Mouse (Mus musculus) kidney, embryonic 14.5 days (tissue): ENCODE measurements around the gene Laptm4a. TPM values are rescaled to one million over a fixed set of nuclear protein-coding genes. Genes with fewer than 3 reads are reported as not detected.

Experiments used
- ATAC-seq: fragments of 200-750 bp; cut with Nextera tagmentation; 2 replicates; pipeline ENCODE4 v1.8.0; 2017; ENCODE audit warnings: moderate number of reproducible peaks, mild to moderate bottlenecking, moderate TSS enrichment, moderate library complexity; ENCODE audit not compliant: low FRiP score, low TSS enrichment
- H3K27ac ChIP-seq: fragments of 300-500 bp; sonication (generic); 2 replicates; pipeline ENCODE4 v1.5.1; 2014; ENCODE audit warnings: low read depth, mild to moderate bottlenecking, low read length, moderate library complexity, mixed read lengths
- H3K27me3 ChIP-seq: fragments of 300-500 bp; sonication (generic); 2 replicates; pipeline ENCODE4 v1.6.1; 2014; ENCODE audit warnings: mild to moderate bottlenecking, low read length; ENCODE audit not compliant: control insufficient read depth, insufficient read depth
- H3K36me3 ChIP-seq: fragments of 300-500 bp; sonication (generic); 2 replicates; pipeline ENCODE4 v1.6.1; 2014; ENCODE audit warnings: low read length, mixed read lengths; ENCODE audit not compliant: control insufficient read depth, insufficient read depth
- H3K4me1 ChIP-seq: fragments of 300-500 bp; sonication (generic); 2 replicates; pipeline ENCODE4 v1.6.1; 2014; ENCODE audit warnings: low read length, mixed read lengths; ENCODE audit not compliant: control insufficient read depth, insufficient read depth
- H3K4me2 ChIP-seq: fragments of 300-500 bp; sonication (generic); replicated peaks from 2 replicates; pipeline ENCODE4 v1.6.1; 2014; ENCODE audit warnings: low read depth, mild to moderate bottlenecking, low read length
- H3K4me3 ChIP-seq: fragments of 300-500 bp; sonication (generic); 2 replicates; pipeline ENCODE4 v1.5.1; 2014; ENCODE audit warnings: mild to moderate bottlenecking, low read length
- H3K9ac ChIP-seq: fragments of 300-500 bp; sonication (generic); 2 replicates; pipeline ENCODE4 v1.6.1; 2014; ENCODE audit warnings: low read depth, mild to moderate bottlenecking, low read length, moderate library complexity
- H3K9me3 ChIP-seq: fragments of 300-500 bp; sonication (generic); 2 replicates; pipeline ENCODE4 v1.6.1; 2016; ENCODE audit warnings: low read length; ENCODE audit not compliant: control insufficient read depth
- WGBS: fragments of 180-500 bp; shearing (Covaris S2); extraction: QIAGEN DNeasy Blood & Tissue Kit; methylation state at CpG from one replicate; pipeline ENCODE4 v1.1.7; 2014; 5-methylcytosine and 5-hydroxymethylcytosine counted together
- polyA plus RNA-seq: library from polyadenylated mRNA; unstranded; fragments of >200 nt; fragmentation: Nextera tagmentation; extraction: Ambion mirVana; gene quantifications from 2 replicates; pipeline ENCODE4 v1.2.1, GENCODE M21; 2014

Gene Laptm4a
- polyA plus RNA-seq, 1 experiment from 2014 or later = 140 TPM

DNA sequence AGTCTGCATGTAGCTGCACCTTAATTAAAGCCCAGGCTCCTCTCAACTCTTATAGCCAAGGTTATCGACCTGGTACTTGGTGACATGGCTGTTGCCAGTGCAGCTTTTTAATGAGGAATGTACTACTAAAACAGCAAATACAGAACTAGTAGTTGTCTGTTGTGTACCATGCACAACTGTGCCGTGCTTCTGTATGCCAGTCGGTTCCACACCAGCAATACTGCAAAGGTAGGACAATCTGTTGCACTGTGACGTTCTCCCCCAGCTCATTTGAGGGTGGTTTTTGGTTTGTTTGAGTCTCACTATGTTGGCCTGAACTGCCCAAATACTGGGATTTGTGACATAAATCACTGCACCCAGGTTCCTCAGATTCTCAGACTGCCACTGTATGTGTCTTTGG is 18.0 kb downstream of the Laptm4a start:
- no peaks in the 10 kb centered on the region for H3K27me3 ChIP-seq
- 95% methylated on average over 4 of the region's 4 CpGs for WGBS
- no peaks in the 10 kb centered on the region for H3K9me3 ChIP-seq
- H3K36me3 ChIP-seq = peaks cover 48% of the 10 kb centered on the region
- ATAC-seq = no peak
- no peak overlapping the region for H3K27ac ChIP-seq
- H3K4me2 ChIP-seq = no peak overlapping the region
- H3K9ac ChIP-seq = no peak overlapping the region
- no peaks in the 10 kb centered on the region for H3K4me1 ChIP-seq
- H3K4me3 ChIP-seq = no peak overlapping the region

- H3K27me3 ChIP-seq = no peaks in the 10 kb centered on the region
- no peak for ATAC-seq
- no peaks in the 10 kb centered on the region for H3K4me1 ChIP-seq
- H3K4me3 ChIP-seq = no peak overlapping the region
- no peak overlapping the region for H3K9ac ChIP-seq
- peaks cover 40% of the 10 kb centered on the region for H3K36me3 ChIP-seq
- WGBS = 69% methylated on average over 12 of the region's 12 CpGs
- H3K27ac ChIP-seq = no peak overlapping the region
- no peaks in the 10 kb centered on the region for H3K9me3 ChIP-seq
- no peak overlapping the region for H3K4me2 ChIP-seq
Measured at GRCm38 (mm10) chr12:8940011-8941005, 18.8 kb downstream of the Laptm4a start.

GRCm38 (mm10) chr12:8941131-8941615 is 19.7 kb downstream of the Laptm4a start:
- Histone ChIP-seq H3K36me3 (peaks cover 34% of the 10 kb centered on the region), H3K27ac (no peak overlapping the region), H3K4me3 (no peak overlapping the region), H3K27me3 (no peaks in the 10 kb centered on the region), H3K9ac (no peak overlapping the region), H3K9me3 (no peaks in the 10 kb centered on the region), H3K4me1 (no peaks in the 10 kb centered on the region), H3K4me2 (no peak overlapping the region)
- WGBS = 65% methylated on average over 4 of the region's 4 CpGs
- no peak for ATAC-seq

DNA sequence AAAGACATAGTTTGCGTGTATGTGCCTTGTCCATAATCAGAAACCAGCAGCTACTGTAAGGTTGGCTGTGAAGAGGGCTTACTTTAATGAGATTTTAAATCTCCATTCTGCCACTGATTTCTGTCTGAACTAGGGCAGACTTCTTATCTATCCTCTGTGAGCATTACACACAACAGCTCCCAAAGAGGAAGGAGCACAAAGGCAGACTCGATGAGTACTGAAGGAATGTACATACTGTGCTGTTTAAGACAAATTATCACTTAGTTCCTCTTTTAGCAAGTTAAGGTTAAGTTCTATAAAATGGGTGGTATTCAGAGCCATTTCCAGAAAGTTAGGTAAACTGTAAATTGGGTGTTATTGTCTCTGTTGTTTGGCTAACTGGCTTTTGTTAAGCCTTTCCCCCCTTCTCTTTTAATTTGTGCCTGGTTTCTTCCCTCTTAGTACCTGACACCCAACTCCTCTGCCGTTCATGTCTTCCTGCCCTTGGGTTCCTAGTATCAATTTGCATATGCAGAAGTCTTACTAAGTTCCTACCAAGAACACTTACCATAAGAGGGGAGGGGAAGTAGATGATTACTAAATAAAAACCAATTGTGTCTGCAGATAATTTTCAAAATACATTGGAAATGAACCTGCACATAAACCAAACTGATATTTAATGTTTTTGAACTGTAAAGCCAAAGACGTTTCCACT is 20.4 kb downstream of the Laptm4a start:
- H3K9me3 ChIP-seq = no peaks in the 10 kb centered on the region
- no peaks in the 10 kb centered on the region for H3K4me1 ChIP-seq
- 56% methylated on average over 4 of the region's 4 CpGs for WGBS
- peaks cover 27% of the 10 kb centered on the region for H3K36me3 ChIP-seq
- no peak overlapping the region for H3K4me3 ChIP-seq
- H3K9ac ChIP-seq = no peak overlapping the region
- H3K27ac ChIP-seq = no peak overlapping the region
- ATAC-seq = no peak
- H3K4me2 ChIP-seq = no peak overlapping the region
- no peaks in the 10 kb centered on the region for H3K27me3 ChIP-seq

DNA sequence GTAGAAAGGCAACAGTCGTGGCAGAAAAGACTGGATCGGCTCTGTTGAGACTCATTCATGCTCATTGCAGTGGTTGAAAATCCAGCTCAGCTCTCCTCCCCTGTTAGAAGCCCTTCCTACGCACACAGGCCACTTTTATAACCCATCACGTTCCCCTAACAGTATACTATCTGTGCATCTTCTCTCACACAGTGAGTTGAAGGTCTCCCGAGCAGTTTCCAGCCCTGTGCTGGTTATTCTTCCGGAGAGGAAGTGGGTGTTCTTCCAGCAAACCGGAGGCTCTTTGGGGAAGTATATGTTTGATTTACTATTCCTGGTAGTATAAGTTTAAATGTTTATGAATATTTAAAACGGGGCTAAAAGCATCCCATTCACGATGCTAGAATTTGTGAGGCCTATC is 25.7 kb downstream of the Laptm4a start:
- WGBS = 45% methylated on average over 9 of the region's 9 CpGs
- Histone ChIP-seq H3K9ac (no peak overlapping the region), H3K4me1 (0 out of 2 replicates have a peak, but pooled peaks cover 8% of the 10 kb centered on the region), H3K9me3 (no peaks in the 10 kb centered on the region), H3K4me3 (peak overlapping the region; percentile 49; the same call in 1 of the 2 replicates), H3K27me3 (0 out of 2 replicates have a peak, but pooled peaks cover 6% of the 10 kb centered on the region), H3K36me3 (no peaks in the 10 kb centered on the region), H3K27ac (no peak overlapping the region), H3K4me2 (peak overlapping the region; percentile 97)
- ATAC-seq = no peak

DNA sequence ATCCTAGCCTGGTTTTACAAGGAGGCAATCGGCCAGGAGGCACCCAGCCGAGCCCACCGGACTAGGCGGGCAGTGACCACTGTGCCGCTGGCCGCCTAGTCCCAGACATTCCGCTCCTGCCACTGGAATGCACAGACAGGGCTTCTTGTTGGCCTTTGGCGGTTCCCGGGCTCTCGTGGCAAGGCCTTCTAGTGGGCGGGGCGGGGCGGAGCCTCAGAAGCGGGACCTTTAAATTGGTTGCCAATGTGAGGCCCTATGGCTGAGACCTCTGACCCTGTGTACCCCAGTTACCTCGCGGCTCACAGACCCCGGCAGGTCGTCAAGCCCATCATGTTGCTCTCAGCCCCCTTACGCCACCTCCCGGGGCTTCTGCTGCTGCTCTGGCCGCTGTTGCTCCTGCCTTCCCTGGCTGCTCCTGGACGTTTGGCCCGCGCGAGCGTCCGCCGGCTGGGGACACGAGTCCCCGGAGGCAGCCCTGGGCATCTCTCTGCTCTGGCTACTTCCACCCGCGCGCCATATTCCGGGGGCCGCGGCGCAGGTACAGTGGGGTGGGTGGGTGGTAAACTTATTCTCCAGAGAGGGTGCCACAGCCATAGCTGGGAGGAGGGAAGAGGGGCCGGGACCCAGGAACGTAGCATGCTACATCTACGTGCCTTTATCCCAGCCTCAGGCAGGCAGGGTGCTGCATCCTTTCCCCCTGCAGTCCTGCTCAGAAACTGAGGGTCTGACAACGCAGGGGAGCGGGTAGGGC is 26.4 kb downstream of the Laptm4a start, which contains the start of gene Matn3:
Gene Matn3, plus strand, starts transcription at position 216 of the 751 bp plus-strand sequence.
- no peak within 1 kb of the TSS for H3K27ac ChIP-seq
- peak within 1 kb of the TSS; percentile 97 for H3K4me2 ChIP-seq
- 0 out of 2 replicates have a peak, but pooled peaks cover 8% of the 10 kb centered on the region for H3K4me1 ChIP-seq
- 0 out of 2 replicates have a peak, but pooled peaks cover 6% of the 10 kb centered on the region for H3K27me3 ChIP-seq
- peak within 1 kb of the TSS; percentile 51 for H3K9ac ChIP-seq
- peak; percentile 76 for ATAC-seq
- no peaks in the 10 kb centered on the region for H3K9me3 ChIP-seq
- no peaks in the 10 kb centered on the region for H3K36me3 ChIP-seq
- WGBS = 2% methylated on average over 42 of the region's 42 CpGs
- peak within 1 kb of the TSS; percentile 49 for H3K4me3 ChIP-seq

- H3K36me3 ChIP-seq = no peaks in the 10 kb centered on the region
- WGBS = 88% methylated on average over 10 of the region's 10 CpGs
- H3K9me3 ChIP-seq = no peaks in the 10 kb centered on the region
- no peak for ATAC-seq
- H3K27ac ChIP-seq = no peak overlapping the region
- H3K9ac ChIP-seq = no peak overlapping the region
- H3K27me3 ChIP-seq = 0 out of 2 replicates have a peak, but pooled peaks cover 6% of the 10 kb centered on the region
- 0 out of 2 replicates have a peak, but pooled peaks cover 2% of the 10 kb centered on the region for H3K4me1 ChIP-seq
- H3K4me2 ChIP-seq = no peak overlapping the region
- no peak overlapping the region for H3K4me3 ChIP-seq
Measured at GRCm38 (mm10) chr12:8953136-8953535, 31.7 kb downstream of the Laptm4a start.

GRCm38 (mm10) chr12:8954161-8954561 is 32.7 kb downstream of the Laptm4a start:
- no peak overlapping the region for H3K9ac ChIP-seq
- H3K27me3 ChIP-seq = 0 out of 2 replicates have a peak, but pooled peaks cover under 1% of the 10 kb centered on the region
- H3K9me3 ChIP-seq = no peaks in the 10 kb centered on the region
- H3K4me2 ChIP-seq = no peak overlapping the region
- no peak for ATAC-seq
- no peak overlapping the region for H3K4me3 ChIP-seq
- H3K4me1 ChIP-seq = no peaks in the 10 kb centered on the region
- no peak overlapping the region for H3K27ac ChIP-seq
- H3K36me3 ChIP-seq = no peaks in the 10 kb centered on the region
- WGBS = 39% methylated on average over 9 of the region's 9 CpGs
